Mouse (Mus musculus) lung, postnatal 0 days (tissue): ENCODE data around the gene Arl6ip1. TPM values are rescaled to one million over a fixed set of nuclear protein-coding genes. Genes with fewer than 3 reads are reported as not detected.

Experiments used
- ATAC-seq: fragments of 200-750 bp; cut with Nextera tagmentation; 2 replicates; pipeline ENCODE4 v1.8.0; 2017; ENCODE audit warnings: moderate library complexity
- DNase-seq: peaks from one replicate; pipeline ENCODE4 v3.0.0-alpha.2; 2016; ENCODE audit warnings: low spot score
- H3K27ac ChIP-seq: fragments of 300-500 bp; sonication (generic); 2 replicates; pipeline ENCODE4 v1.5.1; 2014; ENCODE audit warnings: antibody characterized with exemption, mild to moderate bottlenecking, low read length, mixed read lengths
- H3K27me3 ChIP-seq: fragments of 300-500 bp; sonication (generic); replicated peaks from 2 replicates; pipeline ENCODE4 v1.6.1; 2014; ENCODE audit warnings: low read length, mixed read lengths; ENCODE audit not compliant: insufficient read depth
- H3K36me3 ChIP-seq: fragments of 300-500 bp; sonication (generic); 2 replicates; pipeline ENCODE4 v1.6.1; 2014; ENCODE audit warnings: low read length, mixed read lengths; ENCODE audit not compliant: insufficient read depth
- H3K4me1 ChIP-seq: fragments of 300-500 bp; sonication (generic); 2 replicates; pipeline ENCODE4 v1.6.1; 2014; ENCODE audit warnings: antibody characterized with exemption, low read depth, low read length, mixed read lengths; ENCODE audit not compliant: insufficient read depth
- H3K4me2 ChIP-seq: fragments of 300-500 bp; sonication (generic); replicated peaks from 2 replicates; pipeline ENCODE4 v1.6.1; 2014; ENCODE audit warnings: low read depth, mild to moderate bottlenecking, low read length, moderate library complexity, mixed read lengths
- H3K4me3 ChIP-seq: fragments of 300-500 bp; sonication (generic); 2 replicates; pipeline ENCODE4 v1.5.1; 2014; ENCODE audit warnings: low read depth, low read length
- H3K9ac ChIP-seq: fragments of 300-500 bp; sonication (generic); replicated peaks from 2 replicates; pipeline ENCODE4 v1.6.1; 2014; ENCODE audit warnings: low read depth, mild to moderate bottlenecking
- H3K9me3 ChIP-seq: fragments of 300-500 bp; sonication (generic); 2 replicates; pipeline ENCODE4 v1.6.1; 2016; ENCODE audit warnings: low read length, mixed read lengths
- CTCF ChIP-seq: IDR thresholded peaks from 2 replicates; pipeline ENCODE4 v1.5.1; 2016; ENCODE audit warnings: antibody characterized with exemption, mild to moderate bottlenecking
- EP300 ChIP-seq: IDR thresholded peaks from 2 replicates; pipeline ENCODE4 v1.6.1; 2016; ENCODE audit warnings: antibody characterized with exemption, mild to moderate bottlenecking, control low read depth
- WGBS: fragments of 180-500 bp; shearing (Covaris S2); extraction: QIAGEN DNeasy Blood & Tissue Kit; methylation state at CpG from one replicate; pipeline ENCODE4 v1.1.7; 2014; 5-methylcytosine and 5-hydroxymethylcytosine counted together
- polyA plus RNA-seq: library from polyadenylated mRNA; unstranded; fragments of >200 nt; fragmentation: Nextera tagmentation; extraction: Ambion mirVana; gene quantifications from 2 replicates; pipeline ENCODE4 v1.2.1, GENCODE M21; 2015

Gene Arl6ip1
- polyA plus RNA-seq, 1 experiment from 2014 or later, result 550 TPM

DNA sequence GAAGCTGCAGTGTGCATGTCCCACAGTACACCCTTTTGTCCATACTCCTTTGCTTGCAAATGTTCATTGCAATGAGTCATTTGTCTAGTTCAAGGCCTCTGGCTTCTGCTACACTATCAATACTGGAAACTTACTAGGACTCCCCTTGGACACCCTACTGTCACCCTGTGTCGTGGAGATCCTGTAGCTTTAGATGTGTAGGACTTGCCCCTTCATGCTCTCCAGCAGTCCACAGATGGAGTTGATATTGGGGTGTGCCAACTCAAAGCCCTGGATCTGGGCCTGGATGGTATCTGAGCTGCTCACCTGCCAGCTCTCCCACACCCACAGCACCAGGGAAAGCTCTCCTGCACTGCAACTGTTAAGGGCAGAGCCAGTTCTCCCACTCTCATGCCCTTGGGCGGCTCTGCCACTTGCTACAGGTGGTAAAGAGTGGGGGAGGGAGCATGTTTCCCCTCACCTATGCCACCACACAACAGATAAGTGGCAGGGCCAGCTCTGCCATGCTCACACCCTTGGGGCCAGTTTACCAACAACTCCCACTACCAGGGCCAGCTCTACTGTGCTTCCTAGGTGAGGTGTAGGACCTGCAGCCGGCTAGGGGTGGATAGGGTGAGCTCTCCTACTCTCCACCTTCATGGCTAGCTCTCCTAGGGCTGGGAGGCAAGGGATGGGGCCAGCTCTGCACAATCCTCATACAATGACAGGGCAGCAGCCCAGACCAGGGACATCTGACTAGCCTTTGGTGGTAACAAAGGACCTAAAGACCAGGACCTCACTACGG lies 26.6 kb downstream of the Arl6ip1 start:
- ATAC-seq, result peak; percentile 37
- peaks cover 14% of the 10 kb centered on the region for H3K36me3 ChIP-seq
- DNase-seq, result peak; percentile 34

DNA sequence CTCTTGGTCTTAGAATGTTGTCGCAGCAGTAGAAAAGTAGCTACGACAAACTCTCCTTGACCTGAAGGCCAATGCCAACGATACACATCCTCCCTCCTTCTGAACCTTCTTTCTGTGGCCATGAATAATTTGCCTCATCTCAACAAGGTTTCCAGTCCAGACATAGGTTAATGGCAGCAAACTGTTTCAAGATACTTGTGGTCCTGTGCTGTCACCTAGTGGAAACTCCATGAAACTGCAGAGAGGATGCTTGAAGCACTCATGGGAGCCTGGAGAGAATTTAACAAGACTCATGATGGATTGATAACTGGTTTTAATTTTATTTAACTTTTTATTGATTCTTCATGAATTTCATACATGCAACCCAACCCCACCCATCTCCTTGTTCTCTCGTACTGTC lies 27.2 kb downstream of the Arl6ip1 start:
- H3K4me1 ChIP-seq, result no peaks in the 10 kb centered on the region
- ATAC-seq, result peak; percentile 28; the same call in 1 of the 2 replicates
- H3K9ac ChIP-seq, result no peak overlapping the region
- H3K4me2 ChIP-seq, result no peak overlapping the region
- peak; percentile 73 for DNase-seq
- no peak overlapping the region for H3K4me3 ChIP-seq
- H3K27ac ChIP-seq, result no peak overlapping the region
- no peaks in the 10 kb centered on the region for H3K9me3 ChIP-seq
- no peaks in the 10 kb centered on the region for H3K27me3 ChIP-seq
- 45% methylated on average over 4 of the region's 4 CpGs for WGBS
- H3K36me3 ChIP-seq, result peaks cover 8% of the 10 kb centered on the region
- TF ChIP-seq EP300, result no peak
- peak; percentile 97 for TF ChIP-seq CTCF

More for the DNA sequence above, 26.6 kb downstream of the Arl6ip1 start:
- no peak overlapping the region for H3K9ac ChIP-seq
- H3K4me1 ChIP-seq, result no peaks in the 10 kb centered on the region
- H3K9me3 ChIP-seq, result no peaks in the 10 kb centered on the region
- no peak for TF ChIP-seq CTCF
- no peak for TF ChIP-seq EP300
- no peak overlapping the region for H3K4me2 ChIP-seq
- no peak overlapping the region for H3K4me3 ChIP-seq
- no peak overlapping the region for H3K27ac ChIP-seq
- no peaks in the 10 kb centered on the region for H3K27me3 ChIP-seq
- 35% methylated on average over 4 of the region's 4 CpGs for WGBS

DNA sequence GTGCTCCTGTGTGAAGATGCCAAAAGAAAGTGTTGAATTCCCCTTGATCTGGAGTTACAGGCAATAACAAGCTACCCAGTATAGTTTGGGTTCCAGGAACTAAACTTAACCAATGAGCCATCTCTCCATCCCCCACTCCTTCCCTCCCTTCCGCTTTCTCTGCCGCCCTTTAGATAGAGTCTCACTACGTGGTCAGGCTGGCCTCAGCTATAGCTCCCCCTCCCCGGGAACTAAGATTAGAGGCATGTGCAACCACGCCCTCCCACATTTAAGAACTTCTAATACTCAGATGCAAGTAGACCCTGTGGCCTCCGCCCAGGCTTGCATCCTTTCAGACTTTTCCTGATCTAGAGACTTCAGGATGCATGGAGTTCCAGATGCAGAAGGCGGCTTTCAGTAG lies 31.8 kb downstream of the Arl6ip1 start:
- H3K9ac ChIP-seq, result no peak overlapping the region
- H3K36me3 ChIP-seq, result no peaks in the 10 kb centered on the region
- ATAC-seq (no peak), DNase-seq (no peak)
- no peak for TF ChIP-seq CTCF
- no peak overlapping the region for H3K4me2 ChIP-seq
- H3K27me3 ChIP-seq, result no peaks in the 10 kb centered on the region
- no peaks in the 10 kb centered on the region for H3K9me3 ChIP-seq
- 55% methylated on average over 7 of the region's 7 CpGs for WGBS
- H3K4me3 ChIP-seq, result no peak overlapping the region
- H3K27ac ChIP-seq, result no peak overlapping the region
- no peaks in the 10 kb centered on the region for H3K4me1 ChIP-seq

DNA sequence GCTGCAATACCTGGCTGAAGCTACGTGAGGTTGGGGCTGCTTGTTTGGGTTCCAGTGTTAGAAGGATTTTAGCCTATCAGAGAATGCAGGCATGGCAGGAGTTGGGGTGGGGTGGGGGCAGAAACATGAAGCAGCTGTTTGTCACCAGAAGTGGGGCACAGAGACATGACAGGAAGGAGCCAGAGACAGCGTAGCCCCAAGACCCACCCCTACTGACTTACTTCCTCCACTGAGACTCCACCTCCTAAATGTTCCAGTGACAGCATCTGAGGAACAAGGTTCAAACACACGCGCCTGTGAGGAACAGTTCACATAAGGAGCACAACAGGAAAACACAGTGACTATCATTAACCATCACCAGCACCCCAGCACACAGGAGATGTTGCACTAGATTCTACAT lies 49.5 kb downstream of the Arl6ip1 start:
- Histone ChIP-seq H3K4me1 (no peaks in the 10 kb centered on the region), H3K36me3 (no peaks in the 10 kb centered on the region), H3K4me3 (no peak overlapping the region), H3K9me3 (no peaks in the 10 kb centered on the region), H3K27ac (no peak overlapping the region), H3K9ac (no peak overlapping the region), H3K4me2 (no peak overlapping the region), H3K27me3 (no peaks in the 10 kb centered on the region)
- WGBS, result 63% methylated on average over 4 of the region's 4 CpGs
- ATAC-seq (no peak), DNase-seq (no peak)
- TF ChIP-seq CTCF (no peak), EP300 (no peak)

DNA sequence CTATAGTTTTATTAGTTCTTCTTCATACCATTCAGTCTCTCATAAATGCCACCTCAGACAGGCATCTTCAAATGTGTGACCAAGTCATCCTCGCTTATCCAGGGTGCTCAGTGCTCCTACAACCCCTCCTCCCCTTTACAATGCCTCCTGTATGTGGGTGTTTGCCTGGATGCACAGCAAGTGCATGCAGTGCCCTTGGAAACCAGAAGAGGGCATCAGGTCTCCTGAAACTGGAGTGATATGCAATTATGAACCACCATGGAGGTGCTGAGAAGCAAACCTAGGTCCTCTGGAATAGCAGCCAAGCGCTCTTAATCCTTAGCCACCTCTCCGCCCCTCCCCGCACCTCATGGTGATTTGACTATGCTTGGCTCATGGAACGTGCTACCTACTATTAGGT lies 50.4 kb downstream of the Arl6ip1 start:
- Histone ChIP-seq H3K4me1 (no peaks in the 10 kb centered on the region), H3K36me3 (no peaks in the 10 kb centered on the region), H3K4me3 (no peak overlapping the region), H3K27ac (no peak overlapping the region), H3K27me3 (no peaks in the 10 kb centered on the region), H3K9me3 (no peaks in the 10 kb centered on the region), H3K9ac (no peak overlapping the region), H3K4me2 (no peak overlapping the region)
- TF ChIP-seq CTCF, result peak; percentile 29
- TF ChIP-seq EP300, result no peak
- no peak for ATAC-seq
- DNase-seq, result no peak
- WGBS, result 81% methylated on average over 5 of the region's 5 CpGs

Other genes with a start within 250 kb of the Arl6ip1 start
- 556 and 600 TPM in 2 replicates for gene Rps15a, start 13.5 kb downstream of the Arl6ip1 start, polyA plus RNA-seq
- 11.2 and 12.2 TPM in 2 replicates for gene Smg1, start 114.0 kb upstream of the Arl6ip1 start, polyA plus RNA-seq